Mouse (Mus musculus): ENCODE measurements at regions not wholly inside any gene's neighbourhood (a gene's known extent, or its start where the extent isn't known, plus 50 kb on each side); places are given as distances from the start of the nearest gene placed in this dataset.

DNA sequence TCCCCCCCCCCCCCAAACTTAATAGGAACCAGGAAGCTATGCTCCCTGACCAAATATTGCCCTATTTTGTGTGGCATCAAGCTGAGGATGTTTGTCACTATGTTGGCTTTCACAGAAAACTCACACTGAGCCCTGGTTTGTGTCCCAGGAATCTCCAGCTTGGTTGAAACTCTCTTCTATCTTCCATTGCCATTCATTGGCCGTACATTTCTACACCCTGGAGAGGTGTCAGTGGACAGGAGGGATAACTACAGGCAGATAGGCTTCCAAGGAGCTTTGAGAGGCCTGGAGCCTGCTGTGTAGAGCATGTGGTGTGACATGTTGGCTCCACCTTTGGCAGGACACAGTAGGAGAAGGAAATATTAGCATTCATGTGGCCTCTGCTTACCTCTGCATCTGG lies 478.9 kb downstream of the Glrx3 start:
- H3K4me1 ChIP-seq (ENCODE audit: control insufficient read depth, insufficient read depth, low read length) = no peaks in the 10 kb centered on the region
- H3K4me3 ChIP-seq (ENCODE audit: insufficient read depth, low read depth, low read length) = no peak overlapping the region
- DNase-seq (ENCODE audit: extremely low read depth, low read depth, low spot score) = no peak
- no peak overlapping the region for H3K27ac ChIP-seq (replicated peaks; ENCODE audit: insufficient read depth, low read depth, low read length)
- no peak for TF ChIP-seq POLR2A (IDR thresholded peaks at IDR 0.05; ENCODE audit: extremely low read depth, insufficient read depth, low read length)
- TF ChIP-seq CTCF (IDR thresholded peaks at IDR 0.05; ENCODE audit: low read depth, low read length) = no peak
- no peaks in the 10 kb centered on the region for H3K79me2 ChIP-seq (ENCODE audit: control insufficient read depth, insufficient read depth, low read length)
- no peaks in the 10 kb centered on the region for H3K27me3 ChIP-seq (ENCODE audit: control insufficient read depth, insufficient read depth, low read length)
- 64% methylated on average over 1 of the region's 1 CpGs for WGBS
- H3K36me3 ChIP-seq (ENCODE audit: control insufficient read depth, insufficient read depth, low read length) = no peaks in the 10 kb centered on the region
- no peak overlapping the region for H3K9ac ChIP-seq (ENCODE audit: low read depth, low read length)

DNA sequence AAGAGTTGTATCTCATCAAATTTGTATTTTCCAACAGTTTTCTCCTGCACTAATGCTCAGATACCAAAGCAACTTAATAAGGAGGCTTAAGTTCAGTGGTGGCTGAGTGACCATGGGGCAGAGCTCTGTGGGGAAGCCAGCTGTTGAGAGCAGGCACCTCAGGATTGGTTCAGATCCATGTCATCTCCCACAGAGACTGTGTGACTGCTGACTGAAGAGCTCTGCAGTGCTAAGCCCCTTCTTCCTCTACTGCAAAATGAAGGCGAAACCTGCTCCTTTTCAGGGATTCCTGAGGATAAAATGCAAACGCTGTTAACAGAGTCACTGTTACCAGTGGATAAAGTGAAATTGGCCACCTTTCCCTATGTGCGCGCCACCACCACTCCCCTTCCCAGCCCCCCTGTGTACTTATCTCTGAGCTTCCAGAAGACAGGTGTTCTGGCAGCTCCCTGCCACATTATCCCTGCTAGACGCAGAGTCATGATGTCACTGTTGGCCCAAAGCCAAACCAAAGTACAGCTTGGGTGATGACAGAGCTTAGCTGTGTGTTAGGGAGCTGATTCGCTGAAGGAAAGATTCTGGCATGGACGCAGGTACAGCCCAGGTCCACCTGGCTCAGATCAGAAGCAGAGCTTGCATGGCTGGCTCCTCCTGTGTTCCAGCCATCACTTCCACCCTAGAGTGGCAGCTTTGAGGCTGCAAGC lies 472.9 kb downstream of the Tcerg1l start:
- TF ChIP-seq CTCF (IDR thresholded peaks at IDR 0.05; ENCODE audit: low read depth, low read length) (no peak), POLR2A (IDR thresholded peaks at IDR 0.05; ENCODE audit: extremely low read depth, insufficient read depth, low read length) (no peak)
- no peaks in the 10 kb centered on the region for H3K4me1 ChIP-seq (ENCODE audit: control insufficient read depth, insufficient read depth, low read length)
- no peak overlapping the region for H3K4me3 ChIP-seq (ENCODE audit: insufficient read depth, low read depth, low read length)
- H3K79me2 ChIP-seq (ENCODE audit: control insufficient read depth, insufficient read depth, low read length) = no peaks in the 10 kb centered on the region
- H3K27ac ChIP-seq (replicated peaks; ENCODE audit: insufficient read depth, low read depth, low read length) = no peak overlapping the region
- DNase-seq (ENCODE audit: extremely low read depth, low read depth, low spot score) = peak; percentile 8
- 51% methylated on average over 7 of the region's 7 CpGs for WGBS
- H3K27me3 ChIP-seq (ENCODE audit: control insufficient read depth, insufficient read depth, low read length) = no peaks in the 10 kb centered on the region
- no peak overlapping the region for H3K9ac ChIP-seq (ENCODE audit: low read depth, low read length)
- H3K36me3 ChIP-seq (ENCODE audit: control insufficient read depth, insufficient read depth, low read length) = no peaks in the 10 kb centered on the region

DNA sequence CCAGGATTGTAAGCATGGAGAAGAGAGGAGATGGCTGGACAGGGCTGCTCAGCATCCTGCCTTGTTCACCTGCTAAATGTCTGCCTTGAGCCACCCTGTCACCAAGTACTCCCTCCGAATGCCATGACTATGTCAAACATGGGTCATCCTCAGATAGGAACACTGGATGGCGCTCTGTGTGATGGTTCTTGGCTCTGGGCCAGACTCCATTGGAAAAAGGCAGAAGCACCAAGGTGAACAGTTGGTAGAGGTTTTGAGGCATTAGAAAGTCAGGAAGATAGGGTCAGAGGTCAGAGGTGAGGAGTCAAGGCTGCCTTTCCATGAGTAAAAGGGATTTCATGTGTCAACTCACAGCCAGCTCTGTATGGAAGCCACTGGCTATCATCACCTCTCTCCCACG lies 471.9 kb downstream of the Tcerg1l start:
- Histone ChIP-seq H3K4me3 (ENCODE audit: insufficient read depth, low read depth, low read length) (no peak overlapping the region), H3K36me3 (ENCODE audit: control insufficient read depth, insufficient read depth, low read length) (no peaks in the 10 kb centered on the region), H3K27me3 (ENCODE audit: control insufficient read depth, insufficient read depth, low read length) (no peaks in the 10 kb centered on the region), H3K27ac (replicated peaks; ENCODE audit: insufficient read depth, low read depth, low read length) (no peak overlapping the region), H3K4me1 (ENCODE audit: control insufficient read depth, insufficient read depth, low read length) (no peaks in the 10 kb centered on the region), H3K9ac (ENCODE audit: low read depth, low read length) (no peak overlapping the region), H3K79me2 (ENCODE audit: control insufficient read depth, insufficient read depth, low read length) (no peaks in the 10 kb centered on the region)
- 57% methylated on average over 3 of the region's 3 CpGs for WGBS
- DNase-seq (ENCODE audit: extremely low read depth, low read depth, low spot score) = no peak
- TF ChIP-seq POLR2A (IDR thresholded peaks at IDR 0.05; ENCODE audit: extremely low read depth, insufficient read depth, low read length) (no peak), CTCF (IDR thresholded peaks at IDR 0.05; ENCODE audit: low read depth, low read length) (no peak)

DNA sequence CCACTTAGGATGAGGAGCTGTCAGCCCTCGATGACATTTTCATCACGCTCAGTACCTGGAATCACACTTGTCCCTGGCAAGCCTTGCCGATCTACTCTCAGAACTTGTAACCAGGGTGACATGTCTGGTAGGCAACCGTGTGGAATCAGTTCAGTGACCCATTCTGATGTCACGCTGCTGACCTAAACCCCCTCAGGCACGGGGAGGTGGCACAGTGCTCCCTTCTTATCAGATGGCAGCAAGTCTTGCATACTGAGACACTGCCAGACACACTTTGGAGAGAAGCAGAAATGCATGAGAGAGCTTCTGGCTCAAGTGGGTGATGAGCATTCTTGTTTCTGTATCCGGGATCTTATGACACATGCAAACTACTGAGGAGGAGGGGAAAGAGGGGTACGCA lies 470.2 kb downstream of the Tcerg1l start:
- Histone ChIP-seq H3K4me1 (ENCODE audit: control insufficient read depth, insufficient read depth, low read length) (no peaks in the 10 kb centered on the region), H3K4me3 (ENCODE audit: insufficient read depth, low read depth, low read length) (no peak overlapping the region), H3K27ac (replicated peaks; ENCODE audit: insufficient read depth, low read depth, low read length) (no peak overlapping the region), H3K79me2 (ENCODE audit: control insufficient read depth, insufficient read depth, low read length) (no peaks in the 10 kb centered on the region), H3K36me3 (ENCODE audit: control insufficient read depth, insufficient read depth, low read length) (no peaks in the 10 kb centered on the region), H3K27me3 (ENCODE audit: control insufficient read depth, insufficient read depth, low read length) (no peaks in the 10 kb centered on the region; the same call in 1 of the 2 replicates), H3K9ac (ENCODE audit: low read depth, low read length) (no peak overlapping the region)
- TF ChIP-seq POLR2A (IDR thresholded peaks at IDR 0.05; ENCODE audit: extremely low read depth, insufficient read depth, low read length) (no peak), CTCF (IDR thresholded peaks at IDR 0.05; ENCODE audit: low read depth, low read length) (no peak)
- 69% methylated on average over 8 of the region's 8 CpGs for WGBS
- DNase-seq (ENCODE audit: extremely low read depth, low read depth, low spot score) = no peak

DNA sequence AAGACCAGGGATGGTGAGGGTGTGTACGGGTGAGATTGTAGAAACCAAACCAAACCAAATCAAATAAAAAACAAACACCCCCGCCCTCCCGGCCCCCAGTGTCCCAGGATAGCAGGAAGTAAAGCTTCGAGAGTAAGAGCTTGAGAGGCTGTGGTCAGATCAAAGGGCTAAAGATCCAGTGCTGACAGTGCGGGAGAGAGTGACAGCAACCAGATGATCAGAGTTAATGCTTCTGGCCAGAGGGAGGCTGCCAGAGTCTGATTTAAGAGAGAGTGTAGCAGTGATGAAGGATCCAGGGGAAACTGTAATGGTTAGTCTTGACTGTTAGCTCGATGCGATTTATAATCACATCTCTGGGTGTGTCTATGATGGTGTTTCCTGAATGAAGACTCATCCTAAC lies 467.3 kb downstream of the Tcerg1l start:
- Histone ChIP-seq H3K4me1 (ENCODE audit: control insufficient read depth, insufficient read depth, low read length) (no peaks in the 10 kb centered on the region), H3K27me3 (ENCODE audit: control insufficient read depth, insufficient read depth, low read length) (no peaks in the 10 kb centered on the region; the same call in 1 of the 2 replicates), H3K4me3 (ENCODE audit: insufficient read depth, low read depth, low read length) (no peak overlapping the region), H3K27ac (replicated peaks; ENCODE audit: insufficient read depth, low read depth, low read length) (no peak overlapping the region), H3K79me2 (ENCODE audit: control insufficient read depth, insufficient read depth, low read length) (no peaks in the 10 kb centered on the region), H3K36me3 (ENCODE audit: control insufficient read depth, insufficient read depth, low read length) (no peaks in the 10 kb centered on the region), H3K9ac (ENCODE audit: low read depth, low read length) (no peak overlapping the region)
- DNase-seq (ENCODE audit: extremely low read depth, low read depth, low spot score) = no peak
- 33% methylated on average over 7 of the region's 7 CpGs for WGBS
- TF ChIP-seq CTCF (IDR thresholded peaks at IDR 0.05; ENCODE audit: low read depth, low read length) (no peak), POLR2A (IDR thresholded peaks at IDR 0.05; ENCODE audit: extremely low read depth, insufficient read depth, low read length) (no peak)

DNA sequence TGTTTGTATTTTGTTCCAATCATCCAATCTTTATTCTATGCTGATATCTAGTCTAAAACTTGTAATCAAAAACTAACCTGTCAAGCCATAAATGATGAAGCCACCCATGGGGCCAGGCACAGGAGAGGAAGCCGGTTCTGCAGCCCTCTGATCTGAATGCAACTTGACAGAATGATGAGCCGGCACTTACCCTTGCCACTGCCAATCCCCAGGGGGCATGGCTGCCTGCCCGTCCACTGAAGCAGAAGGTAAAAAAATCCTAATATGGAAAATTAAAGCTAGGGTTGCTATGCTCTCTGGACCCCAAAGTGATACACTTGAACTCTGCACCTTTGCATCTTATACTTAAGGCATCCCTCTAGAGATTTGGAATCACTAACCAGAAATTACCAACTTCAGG lies 461.6 kb downstream of the Tcerg1l start:
- DNase-seq (ENCODE audit: extremely low read depth, low read depth, low spot score) = no peak
- Histone ChIP-seq H3K9ac (ENCODE audit: low read depth, low read length) (no peak overlapping the region), H3K36me3 (ENCODE audit: control insufficient read depth, insufficient read depth, low read length) (no peaks in the 10 kb centered on the region), H3K27ac (replicated peaks; ENCODE audit: insufficient read depth, low read depth, low read length) (no peak overlapping the region), H3K4me1 (ENCODE audit: control insufficient read depth, insufficient read depth, low read length) (no peaks in the 10 kb centered on the region), H3K79me2 (ENCODE audit: control insufficient read depth, insufficient read depth, low read length) (no peaks in the 10 kb centered on the region), H3K4me3 (ENCODE audit: insufficient read depth, low read depth, low read length) (no peak overlapping the region), H3K27me3 (ENCODE audit: control insufficient read depth, insufficient read depth, low read length) (no peaks in the 10 kb centered on the region; the same call in 1 of the 2 replicates)
- TF ChIP-seq POLR2A (IDR thresholded peaks at IDR 0.05; ENCODE audit: extremely low read depth, insufficient read depth, low read length) = no peak
- TF ChIP-seq CTCF (IDR thresholded peaks at IDR 0.05; ENCODE audit: low read depth, low read length) = no peak
- 64% methylated on average over 3 of the region's 3 CpGs for WGBS
